In the genomic region with DNA sequence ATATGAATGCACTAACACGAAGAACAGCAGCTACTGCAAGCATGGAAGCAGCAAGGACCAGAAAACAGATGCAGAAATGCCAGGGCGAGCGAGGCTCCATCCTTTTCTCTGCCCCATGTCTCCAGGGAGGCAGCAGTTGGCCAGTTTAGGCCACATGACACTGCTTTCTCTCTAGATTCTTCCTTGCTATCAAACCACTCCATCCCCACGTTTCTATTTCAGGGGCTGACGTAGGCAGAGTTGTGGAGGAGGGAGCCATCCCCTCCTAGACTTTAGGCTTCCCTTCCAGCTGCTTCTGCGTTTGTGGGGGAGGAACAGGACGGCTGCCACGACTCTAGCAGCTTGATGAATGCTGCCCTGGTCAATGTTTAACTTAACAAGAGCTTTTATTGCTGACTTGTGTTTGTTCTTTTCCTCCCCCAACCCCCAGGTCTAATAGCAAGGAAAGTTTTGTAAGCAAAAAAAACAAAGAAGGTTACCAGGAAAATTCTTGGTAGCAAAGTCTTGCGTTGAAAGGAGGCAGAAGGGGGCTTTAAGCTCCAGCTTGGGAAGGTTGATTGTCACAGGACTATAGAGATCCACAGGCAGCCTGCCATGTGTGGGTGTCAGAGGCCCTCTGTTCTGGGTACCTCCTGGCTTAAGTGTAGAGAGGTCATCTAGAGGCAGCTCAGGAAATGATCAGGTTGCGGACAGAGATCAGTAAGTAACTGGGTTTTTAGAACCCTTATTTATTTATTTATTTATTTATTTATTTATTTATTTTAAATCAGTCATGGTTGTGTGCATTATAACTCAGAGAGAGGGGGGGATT, we compare ENCODE assay signal across 7 mouse cellular contexts.
DNase-seq lines count a peak whose midpoint lies in the region; ATAC-seq and TF ChIP-seq lines count a peak whose summit lies in the region.

No protein-coding gene starts in this region.

- H3K4me2 ChIP-seq in hindbrain, embryonic 11.5 days (replicated peaks; ENCODE audit: low read depth, low read length), result no peak overlapping the region
- H3K4me2 ChIP-seq in liver, postnatal 0 days (ENCODE audit: low read depth, low read length), result peak overlapping the region; percentile 53

- no peak overlapping the region for H3K9ac ChIP-seq in hindbrain, embryonic 11.5 days (ENCODE audit: low read depth, low read length)
- H3K9ac ChIP-seq in liver, postnatal 0 days (replicated peaks), result no peak overlapping the region

- H3K4me3 ChIP-seq in hindbrain, embryonic 11.5 days (ENCODE audit: low read depth, low read length), result no peak overlapping the region
- no peak overlapping the region for H3K4me3 ChIP-seq in liver, postnatal 0 days (ENCODE audit: low read depth, low read length)

- peak; percentile 67 for DNase-seq in embryo, embryonic 10.5 days (ENCODE audit: low spot score)
- peak; percentile 58 to 60 for DNase-seq in frontal cortex, postnatal 10 days (ENCODE audit: low spot score in 2 of 2)
- DNase-seq in hindbrain, embryonic 11.5 days (ENCODE audit: low spot score), result no peak
- DNase-seq in layer of hippocampus, adult 9-11 months, result peak; percentile 88
- DNase-seq in liver, postnatal 0 days, result peak; percentile 27
- peak; percentile 58 for DNase-seq in ovary, postnatal 36 days (ENCODE audit: low spot score)
- no peak for DNase-seq in thymus, postnatal 36 days

- H3K27me3 ChIP-seq in hindbrain, embryonic 11.5 days (ENCODE audit: control insufficient read depth, insufficient read depth, low read length), result no peaks in the 10 kb centered on the region
- no peaks in the 10 kb centered on the region for H3K27me3 ChIP-seq in liver, postnatal 0 days (ENCODE audit: insufficient read depth, low read length)

- H3K27ac ChIP-seq in hindbrain, embryonic 11.5 days (ENCODE audit: low read depth, low read length), result 0 out of 2 replicates have a peak overlapping the region, but pooled peaks have one; percentile 34
- H3K27ac ChIP-seq in liver, postnatal 0 days (ENCODE audit: low read depth), result peak overlapping the region; percentile 72

- no peak for TF ChIP-seq CTCF in liver, postnatal 0 days (IDR thresholded peaks at IDR 0.05; ENCODE audit: low read depth)

- H3K4me1 ChIP-seq in hindbrain, embryonic 11.5 days (replicated peaks; ENCODE audit: control insufficient read depth, insufficient read depth, low read length), result no peaks in the 10 kb centered on the region; the same call in 1 of the 2 replicates
- H3K4me1 ChIP-seq in liver, postnatal 0 days (ENCODE audit: insufficient read depth), result peaks cover 23% of the 10 kb centered on the region

- no peaks in the 10 kb centered on the region for H3K9me3 ChIP-seq in hindbrain, embryonic 11.5 days (ENCODE audit: control insufficient read depth, low read length)
- H3K9me3 ChIP-seq in liver, postnatal 0 days (ENCODE audit: low read length), result 0 out of 2 replicates have a peak, but pooled peaks cover 2% of the 10 kb centered on the region

- WGBS in hindbrain, embryonic 11.5 days, result 30% methylated on average over 10 of the region's 10 CpGs
- 19% methylated on average over 10 of the region's 10 CpGs for WGBS in liver, postnatal 0 days (ENCODE audit: insufficient replicate concordance)

- H3K36me3 ChIP-seq in hindbrain, embryonic 11.5 days (ENCODE audit: control insufficient read depth, insufficient read depth, low read length), result no peaks in the 10 kb centered on the region
- no peaks in the 10 kb centered on the region for H3K36me3 ChIP-seq in liver, postnatal 0 days (replicated peaks; ENCODE audit: insufficient read depth, low read length)

- ATAC-seq in hindbrain, embryonic 11.5 days (ENCODE audit: low FRiP score), result no peak
- peak; percentile 76 for ATAC-seq in liver, postnatal 0 days

- TF ChIP-seq EP300 in liver, postnatal 0 days (IDR thresholded peaks at IDR 0.05; ENCODE audit: low read depth), result no peak

Comparison
In these comparisons a context has a peak if more than half of its experiments do, and no peak if none do; other contexts are left out.
1. DNase-seq: peak in embryo, embryonic 10.5 days (single experiment), frontal cortex, postnatal 10 days (2 of 2), layer of hippocampus, adult 9-11 months (single experiment), liver, postnatal 0 days (single experiment) and ovary, postnatal 36 days (single experiment); none in hindbrain, embryonic 11.5 days (single experiment) and thymus, postnatal 36 days (0 of 2).